Mouse (Mus musculus): ENCODE measurements at regions not wholly inside any gene's neighbourhood (a gene's known extent, or its start where the extent isn't known, plus 50 kb on each side); places are given as distances from the start of the nearest gene placed in this dataset.

GRCm38 (mm10) chr2:115307248-115307647 lies 274.3 kb upstream of the BC052040 start:
- no peak for DNase-seq (ENCODE audit: low spot score in 2 of 2)

DNA sequence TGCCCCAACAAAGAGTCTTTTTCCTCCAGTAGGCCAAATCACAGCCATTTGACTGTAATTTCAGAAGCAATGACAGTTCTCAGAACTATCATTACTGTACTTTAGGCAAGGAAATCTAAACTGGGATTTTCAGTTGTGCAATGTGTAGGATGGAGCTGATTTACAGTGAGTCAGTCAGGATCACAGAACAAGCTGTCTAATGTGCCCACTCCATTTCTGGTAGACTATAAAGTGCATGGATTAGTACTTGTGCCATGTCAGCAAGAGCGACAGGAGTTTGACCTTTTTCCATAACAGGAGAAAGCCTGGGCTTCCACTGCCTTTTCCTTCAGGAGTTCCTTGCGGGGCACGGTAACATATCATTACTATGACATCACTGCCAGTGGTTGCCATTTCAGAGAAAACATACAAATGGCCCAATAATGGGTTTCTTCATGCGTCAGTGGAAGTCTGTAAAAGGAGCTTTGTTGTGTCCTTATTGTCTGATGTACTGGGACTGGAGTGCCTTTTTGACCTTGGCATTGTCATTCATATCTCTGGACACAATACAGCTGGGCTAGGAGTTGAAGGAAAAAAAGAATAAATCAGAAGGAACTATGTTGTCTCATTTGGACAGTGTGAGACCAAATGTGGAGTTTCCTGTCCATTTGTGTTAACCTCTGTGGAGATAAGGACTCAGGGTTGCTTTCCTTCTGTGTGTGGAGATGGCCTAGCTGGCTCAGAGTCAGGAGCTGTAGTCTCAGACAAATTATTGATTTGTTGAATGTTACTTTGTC lies 271.5 kb upstream of the BC052040 start:
- DNase-seq (ENCODE audit: low spot score in 2 of 2), result peak in 1 of 2 experiments; percentile 35

DNA sequence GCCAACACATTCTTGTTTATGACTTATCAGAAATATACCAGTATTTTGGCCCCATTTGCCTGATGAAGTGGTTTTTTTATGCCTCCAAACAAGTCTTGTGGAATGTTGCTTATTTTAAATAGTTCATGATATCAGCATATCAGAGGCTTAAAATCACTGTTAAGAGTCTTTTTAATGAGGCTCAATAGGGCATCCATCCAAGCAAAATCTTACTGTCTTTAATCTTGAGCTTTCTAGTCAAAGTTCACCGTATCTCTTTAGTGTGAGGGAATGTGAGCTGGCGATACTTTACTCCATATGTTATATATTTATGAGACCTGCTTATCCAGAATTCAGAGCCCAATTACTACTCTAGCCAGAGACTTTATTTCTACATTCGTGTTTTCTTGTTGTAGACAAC lies 263.0 kb upstream of the BC052040 start:
- DNase-seq (ENCODE audit: low spot score in 2 of 2), result no peak

DNA sequence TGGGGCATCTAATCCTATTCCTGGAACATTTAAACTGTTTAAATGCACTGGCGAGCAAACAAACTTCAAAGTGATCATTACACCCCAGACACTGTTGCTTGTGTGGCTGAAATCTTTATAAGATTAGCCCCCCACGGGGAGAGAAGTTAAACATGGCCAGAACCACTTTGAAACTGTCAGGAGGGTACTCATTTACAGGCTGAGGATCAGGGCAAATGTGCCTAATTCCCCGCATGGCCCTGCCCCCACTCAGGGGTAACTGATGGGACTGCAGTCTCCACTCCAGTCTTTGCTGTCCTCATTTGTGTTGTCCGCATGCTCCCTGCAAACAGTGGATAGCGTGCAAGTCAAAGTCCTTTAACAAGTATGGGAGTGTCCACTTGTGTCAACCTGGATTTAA lies 258.9 kb upstream of the BC052040 start:
- no peak for DNase-seq (ENCODE audit: low spot score in 2 of 2)

DNA sequence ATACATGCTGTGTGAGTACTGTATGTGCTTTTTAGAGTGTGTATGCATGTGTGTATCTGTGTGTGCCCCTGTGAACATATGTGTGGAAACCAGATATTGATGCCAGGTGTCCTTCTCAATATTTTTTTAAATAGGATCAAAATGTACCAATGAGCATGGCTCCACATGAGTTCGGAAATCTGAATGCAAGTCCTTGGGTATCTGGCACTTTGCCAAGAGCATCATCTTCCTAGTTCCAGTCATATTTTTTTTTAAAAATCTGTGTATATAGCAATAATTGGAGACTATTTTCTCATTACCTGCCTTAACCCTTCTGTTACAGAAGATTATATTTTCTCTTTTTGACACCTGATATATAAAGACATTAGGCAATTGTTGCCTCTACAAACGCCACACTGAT lies 255.0 kb upstream of the BC052040 start:
- DNase-seq (ENCODE audit: low spot score in 2 of 2), result no peak

DNA sequence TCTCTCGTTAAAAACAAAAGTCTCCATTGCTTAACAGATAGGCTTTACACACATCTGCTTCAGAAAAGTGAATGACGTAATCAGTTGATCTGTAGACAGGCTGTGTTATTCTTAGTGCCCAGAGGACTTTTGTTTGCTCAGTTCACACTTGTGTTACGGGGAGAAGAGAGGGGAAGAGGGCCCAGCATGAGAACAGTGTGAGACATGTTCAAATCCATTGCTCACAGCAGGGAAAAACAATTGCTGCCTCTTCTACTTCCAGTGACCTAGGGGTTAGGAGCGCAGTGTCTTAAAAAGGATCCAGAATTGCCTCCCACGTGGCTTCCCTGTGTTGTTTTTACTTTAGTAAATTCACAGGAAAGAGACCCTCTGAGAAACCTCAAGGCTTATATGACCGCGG lies 243.3 kb upstream of the BC052040 start:
- no peak for DNase-seq (ENCODE audit: low spot score in 2 of 2)

DNA sequence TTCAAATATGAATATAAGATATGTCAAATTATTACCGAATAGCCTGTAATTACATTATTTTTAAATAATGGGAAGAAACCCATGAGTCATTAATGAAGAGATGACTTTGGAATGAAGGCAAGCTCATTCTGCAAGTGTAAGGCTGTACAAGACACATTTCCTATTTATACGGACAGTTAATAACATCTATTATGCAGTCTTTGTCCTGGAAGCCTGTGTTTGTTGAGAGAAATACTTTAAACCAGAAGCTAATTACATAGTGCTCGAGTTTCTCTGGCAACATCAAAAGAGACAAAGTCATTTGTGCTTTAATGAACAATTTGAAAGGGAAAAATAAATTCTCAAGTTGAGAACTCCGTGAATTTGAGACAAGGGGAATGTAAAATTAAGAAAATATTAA lies 242.5 kb upstream of the BC052040 start:
- DNase-seq (ENCODE audit: low spot score in 2 of 2), result no peak

DNA sequence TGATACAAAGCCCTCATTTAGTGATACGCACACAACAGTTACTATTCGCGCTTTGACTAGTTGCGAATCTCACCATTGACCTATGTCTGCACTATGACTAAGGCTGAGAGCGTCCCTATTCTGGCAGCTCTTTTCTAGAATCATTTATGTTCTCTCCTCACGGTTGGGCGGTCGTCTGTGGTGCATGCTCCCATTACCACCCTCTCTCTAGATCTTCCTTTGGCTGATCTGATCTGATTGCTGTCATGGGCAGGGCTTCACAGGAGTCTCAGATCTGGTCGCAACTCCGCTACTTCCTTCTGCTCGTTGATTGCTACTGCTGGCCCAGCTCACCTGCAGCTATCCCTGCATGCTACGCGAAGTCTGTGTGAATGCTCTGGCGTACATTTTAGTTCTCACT lies 239.2 kb upstream of the BC052040 start:
- DNase-seq (ENCODE audit: low spot score in 2 of 2), result no peak

DNA sequence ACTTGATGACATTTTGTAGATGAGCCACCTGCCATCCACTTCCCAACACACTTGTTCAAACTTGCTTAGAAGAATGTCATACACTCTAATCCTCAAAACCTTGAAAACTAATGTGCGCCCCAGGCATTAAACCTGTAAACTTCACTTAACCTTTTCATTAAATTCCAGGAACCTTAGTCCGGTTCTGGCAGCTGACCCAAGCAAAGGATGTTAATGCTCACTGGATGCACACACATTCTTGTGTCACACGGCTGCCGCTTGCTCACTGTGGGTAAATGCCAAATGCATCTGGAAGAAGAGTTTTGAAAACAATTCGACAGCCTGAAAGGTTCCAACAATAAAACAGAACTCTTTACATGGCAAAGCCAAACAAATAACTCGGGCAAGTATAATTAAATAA lies 235.0 kb upstream of the BC052040 start:
- DNase-seq (ENCODE audit: low spot score in 2 of 2), result no peak

- DNase-seq (ENCODE audit: low spot score in 2 of 2), result no peak
These were observed 233.3 kb upstream of the BC052040 start for GRCm38 (mm10) chr2:115348263-115348662.

DNA sequence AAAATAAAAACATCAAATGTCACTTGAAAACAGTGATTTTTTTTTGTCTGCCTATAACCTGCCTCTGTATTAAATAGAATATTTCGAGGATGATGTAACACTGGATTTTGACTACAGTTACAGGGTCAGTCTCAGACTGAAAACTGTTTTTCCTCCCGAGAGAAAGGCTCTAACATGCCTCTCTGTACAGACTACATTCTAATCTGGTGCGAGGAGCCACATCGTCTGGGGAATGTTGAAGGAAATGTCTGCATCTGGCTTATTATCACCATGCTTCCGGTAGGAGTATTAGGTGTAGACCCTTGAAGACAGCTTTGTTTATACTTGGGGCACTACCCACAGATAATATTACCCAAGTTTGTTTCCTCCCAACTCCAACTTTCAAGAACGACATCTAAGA lies 210.4 kb upstream of the BC052040 start:
- DNase-seq (ENCODE audit: low spot score in 2 of 2), result no peak

- DNase-seq (ENCODE audit: low spot score in 2 of 2), result peak in 1 of 2 experiments; percentile 4
These were observed 206.2 kb upstream of the BC052040 start for GRCm38 (mm10) chr2:115375336-115375735.

- no peak for DNase-seq (ENCODE audit: low spot score in 2 of 2)
These were observed 196.9 kb upstream of the BC052040 start for GRCm38 (mm10) chr2:115384414-115385180.

GRCm38 (mm10) chr2:115385207-115386168 lies 196.0 kb upstream of the BC052040 start:
- peak in 1 of 2 experiments; percentile 2 for DNase-seq (ENCODE audit: low spot score in 2 of 2)

GRCm38 (mm10) chr2:115391575-115391974 lies 189.9 kb upstream of the BC052040 start:
- DNase-seq (ENCODE audit: low spot score in 2 of 2), result no peak

GRCm38 (mm10) chr2:115392082-115392762 lies 189.3 kb upstream of the BC052040 start:
- DNase-seq (ENCODE audit: low spot score in 2 of 2), result no peak

DNA sequence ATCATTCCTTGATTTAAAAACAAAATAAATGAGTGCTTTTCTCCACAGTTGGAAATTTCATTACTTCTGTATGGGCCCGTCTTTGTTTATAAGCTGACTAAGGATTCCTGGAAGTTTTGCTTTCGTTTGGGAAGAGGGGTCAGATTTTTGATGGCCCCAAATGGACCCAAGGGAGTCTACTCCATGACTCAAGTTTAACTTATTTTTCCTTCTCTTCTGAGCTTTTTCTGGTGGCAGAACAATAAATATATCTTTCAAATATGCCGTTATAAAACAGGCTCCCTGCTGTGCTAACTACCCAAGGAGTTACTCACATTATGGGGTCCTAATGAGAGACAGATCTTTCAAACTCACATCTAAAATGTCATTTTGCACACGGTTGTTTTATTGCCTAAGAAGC lies 187.4 kb upstream of the BC052040 start:
- no peak for DNase-seq (ENCODE audit: low spot score in 2 of 2)

DNA sequence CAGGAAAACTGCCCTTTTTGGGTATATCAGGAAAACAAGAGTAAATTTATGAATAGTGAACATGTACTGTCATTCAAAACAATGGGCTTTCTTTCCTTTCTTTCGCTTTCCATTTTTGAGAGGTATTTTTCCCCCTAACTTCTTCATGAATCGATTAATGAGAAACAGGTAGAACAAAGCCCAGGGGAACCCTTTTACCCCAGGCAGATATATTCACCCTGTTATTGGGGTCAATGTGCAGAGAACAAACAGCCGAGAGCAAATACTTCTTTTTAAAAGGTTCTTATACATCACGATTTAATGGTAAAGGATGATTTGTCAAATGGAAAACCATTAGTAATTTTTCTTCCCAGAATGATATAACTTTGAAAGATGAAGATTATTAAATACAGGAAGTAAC lies 183.0 kb upstream of the BC052040 start:
- no peak for DNase-seq (ENCODE audit: low spot score in 2 of 2)

DNA sequence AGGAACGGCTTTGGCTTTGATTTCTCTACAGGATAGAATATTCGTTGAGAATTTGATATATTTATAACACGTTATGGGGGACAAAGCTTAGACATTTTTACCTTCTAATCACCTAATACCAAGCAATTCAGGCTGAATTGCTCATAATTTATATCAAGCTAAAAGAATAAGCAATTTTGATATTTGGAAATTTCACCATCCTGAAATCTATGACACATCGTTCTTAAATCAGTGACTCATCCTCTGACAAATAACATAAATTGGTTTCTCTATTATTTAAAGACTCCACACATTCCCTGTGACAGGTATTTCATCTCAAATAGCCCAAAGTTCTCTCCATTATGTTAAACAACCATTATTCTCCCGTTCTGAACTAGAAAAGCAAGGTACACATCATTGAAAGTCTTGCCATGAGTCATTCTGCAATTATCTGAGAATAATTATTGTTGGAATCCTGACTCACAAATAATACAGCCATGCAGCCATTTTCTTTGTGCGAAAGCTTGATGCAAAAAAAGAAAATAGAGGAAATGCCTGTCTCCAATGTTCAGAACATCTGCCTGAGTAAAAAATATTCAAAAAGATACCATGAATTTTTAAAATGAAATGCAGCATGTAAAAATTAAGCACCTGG lies 182.3 kb upstream of the BC052040 start:
- no peak for DNase-seq (ENCODE audit: low spot score in 2 of 2)

GRCm38 (mm10) chr2:115399987-115400550 lies 181.4 kb upstream of the BC052040 start:
- peak in 1 of 2 experiments; percentile 6 for DNase-seq (ENCODE audit: low spot score in 2 of 2)

Measured in layer of hippocampus, adult 18-20 months (tissue).